Mouse (Mus musculus): Measurements from ENCODE around the gene Cnksr1.
"Not testable (repeated sequence)": the region's sequence is repeated elsewhere in the genome, so short reads cannot be mapped to it uniquely, and the experiment has no call there.

The Cnksr1 gene

DNA sequence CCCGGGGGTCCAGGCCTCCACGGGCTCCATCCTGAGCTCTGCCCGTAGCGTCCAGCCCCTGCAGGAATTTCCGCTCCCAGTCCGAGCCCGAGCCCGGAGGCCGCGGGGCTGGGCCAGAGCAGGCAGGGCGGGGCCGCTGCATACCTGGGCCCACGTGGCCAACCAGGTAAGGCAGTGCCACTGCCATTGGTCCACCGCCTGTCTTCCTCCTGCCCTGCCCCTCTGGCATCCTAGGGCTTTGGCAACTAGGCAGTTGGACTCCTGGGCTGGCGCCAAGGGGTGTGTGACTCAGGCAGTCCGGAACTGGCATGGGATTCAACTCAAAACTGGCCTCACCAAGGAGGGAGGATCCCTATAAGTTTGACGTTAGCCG lies at the start of gene Cnksr1:
Cnksr1 (minus strand) TSS at position 121 of the 373 bp plus-strand sequence.
- DNase-seq: no peak

- DNase-seq: no peak
These were observed 49.4 kb upstream of the Cnksr1 start, which contains the start of gene Pdik1l for GRCm38 (mm10) chr4:134287575-134288025. TSS of gene Pdik1l (minus strand) at chr4:134287895.

GRCm38 (mm10) chr4:134287168-134287564 lies 49.0 kb upstream of the Cnksr1 start:
- peak; percentile 98 for DNase-seq

- no peak for DNase-seq
These were observed 48.3 kb upstream of the Cnksr1 start for GRCm38 (mm10) chr4:134286226-134287167.

GRCm38 (mm10) chr4:134284942-134285341 lies 46.7 kb upstream of the Cnksr1 start:
- no peak for DNase-seq

GRCm38 (mm10) chr4:134273417-134274345 lies 35.5 kb upstream of the Cnksr1 start:
- DNase-seq: no peak

DNA sequence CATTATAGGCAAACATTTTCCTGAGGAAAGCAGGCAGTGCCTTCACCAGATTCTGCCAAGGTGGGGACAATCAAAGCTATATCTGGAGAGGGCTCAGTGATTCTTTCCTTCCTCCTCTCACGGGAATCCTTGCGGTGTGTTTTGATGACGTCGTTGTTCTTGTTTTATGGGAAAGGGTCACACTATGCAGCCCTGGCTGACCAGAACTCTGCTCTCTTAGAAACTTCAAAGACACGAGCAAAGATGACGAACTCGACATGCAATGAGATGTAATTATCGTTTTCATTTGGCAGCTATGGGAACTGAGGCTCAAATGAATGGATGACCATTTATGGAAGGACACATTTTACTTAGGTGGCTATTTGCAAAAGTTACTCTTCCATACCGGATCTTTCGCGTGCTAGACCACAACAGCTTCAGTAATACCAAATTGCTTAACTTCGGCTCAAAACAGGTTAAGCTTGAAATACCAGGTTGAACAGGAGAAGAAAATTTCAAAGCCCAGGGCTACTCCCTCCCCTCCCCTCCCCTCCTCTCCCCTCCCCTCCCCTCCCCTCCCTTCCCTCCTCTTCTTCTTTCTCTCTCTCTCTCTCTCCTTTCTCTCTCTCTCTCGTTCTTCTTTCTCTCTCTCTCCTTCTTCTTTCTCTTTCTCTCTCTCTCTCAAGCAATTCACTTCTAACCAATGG lies 34.7 kb upstream of the Cnksr1 start:
- no peak for DNase-seq

GRCm38 (mm10) chr4:134271979-134272378 lies 33.8 kb upstream of the Cnksr1 start:
- no peak for DNase-seq

DNA sequence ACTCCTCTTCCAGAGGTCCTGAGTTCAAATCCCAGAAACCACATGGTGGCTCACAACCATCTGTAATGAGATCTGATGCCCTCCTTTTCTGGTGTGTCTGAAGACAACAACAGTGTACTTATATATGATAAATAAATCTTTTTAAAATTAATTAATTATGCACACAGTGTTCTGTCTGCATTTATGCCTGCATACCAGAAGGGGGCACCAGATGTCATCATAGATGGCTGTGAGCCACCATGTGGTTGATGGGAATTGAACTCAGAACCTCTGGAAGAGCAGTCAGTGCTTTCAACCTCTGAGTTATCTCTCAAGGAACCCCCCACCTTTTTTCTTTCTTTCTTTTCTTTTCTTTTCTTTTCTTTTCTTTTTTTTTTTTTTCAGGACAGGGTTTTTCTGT lies 31.4 kb upstream of the Cnksr1 start:
- not testable (repeated sequence) for DNase-seq

DNA sequence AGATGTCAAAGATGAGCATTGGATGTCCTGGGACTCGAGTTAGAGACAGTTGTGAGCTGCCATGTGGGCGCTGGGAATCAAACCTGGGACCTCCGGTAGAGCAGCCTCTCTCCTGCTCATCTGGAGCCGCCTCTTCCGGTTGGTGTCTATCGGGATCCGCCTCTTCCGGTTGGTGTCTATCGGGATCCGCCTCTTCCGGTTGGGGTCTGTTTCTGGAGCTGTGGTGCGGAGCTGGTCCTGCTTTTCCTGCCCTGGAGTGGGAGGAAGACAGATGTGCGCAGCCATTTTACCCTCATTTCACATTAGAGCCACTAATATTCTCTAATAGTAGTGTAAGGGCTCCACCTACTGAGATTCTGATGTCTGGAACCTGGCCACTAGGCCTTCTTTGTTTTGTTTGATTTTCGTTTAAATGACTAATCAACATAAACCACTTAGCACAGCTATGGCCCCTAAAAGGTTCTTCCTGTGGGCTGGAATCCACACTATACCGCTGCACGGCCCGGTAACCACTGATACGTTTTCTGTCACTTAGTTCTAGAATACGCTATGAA lies 30.0 kb upstream of the Cnksr1 start:
- DNase-seq: no peak

- DNase-seq: no peak
These were observed 27.8 kb upstream of the Cnksr1 start for GRCm38 (mm10) chr4:134265860-134266585.

DNA sequence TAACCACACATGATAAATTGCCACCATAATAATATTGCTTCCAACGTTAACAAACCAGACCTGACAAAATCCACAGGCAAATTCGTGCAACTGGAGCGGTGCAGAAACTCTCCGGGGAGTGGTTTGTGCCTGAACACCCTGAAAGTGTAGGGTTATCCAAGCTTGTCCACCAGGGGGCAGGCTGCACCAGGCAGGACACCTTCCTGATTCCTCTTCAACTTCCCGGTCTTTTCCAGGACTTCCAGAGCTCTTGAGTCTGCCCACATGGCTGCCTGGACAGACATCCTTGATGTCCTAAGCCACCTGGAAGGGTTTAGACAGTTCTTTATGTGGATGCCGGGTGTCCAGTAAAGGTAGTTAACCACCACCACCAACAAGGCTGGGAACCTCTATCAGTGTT lies 25.0 kb upstream of the Cnksr1 start:
- no peak for DNase-seq

DNA sequence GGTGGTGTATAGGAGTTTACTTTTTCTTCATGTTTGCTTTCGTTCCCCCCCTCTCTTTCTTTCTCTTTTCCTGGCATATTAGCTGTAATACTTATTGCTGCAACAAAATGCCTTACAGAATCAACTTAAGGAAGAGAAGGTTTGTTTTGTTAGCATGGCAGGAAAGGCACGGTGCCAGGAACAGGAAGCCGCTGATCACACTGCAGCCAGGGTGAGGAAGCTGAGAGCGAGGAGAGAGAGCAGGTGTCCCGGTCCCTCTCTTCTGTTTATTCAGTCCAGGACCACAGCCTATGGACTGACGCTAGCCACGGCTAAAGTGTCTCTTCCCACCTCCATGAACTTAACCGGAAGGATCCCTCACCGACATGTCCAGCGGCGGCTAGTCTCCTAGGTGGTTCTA lies 20.2 kb upstream of the Cnksr1 start:
- DNase-seq: no peak

GRCm38 (mm10) chr4:134257198-134258009 lies 19.2 kb upstream of the Cnksr1 start:
- DNase-seq: no peak

GRCm38 (mm10) chr4:134256407-134257197 lies 18.4 kb upstream of the Cnksr1 start:
- no peak for DNase-seq

DNA sequence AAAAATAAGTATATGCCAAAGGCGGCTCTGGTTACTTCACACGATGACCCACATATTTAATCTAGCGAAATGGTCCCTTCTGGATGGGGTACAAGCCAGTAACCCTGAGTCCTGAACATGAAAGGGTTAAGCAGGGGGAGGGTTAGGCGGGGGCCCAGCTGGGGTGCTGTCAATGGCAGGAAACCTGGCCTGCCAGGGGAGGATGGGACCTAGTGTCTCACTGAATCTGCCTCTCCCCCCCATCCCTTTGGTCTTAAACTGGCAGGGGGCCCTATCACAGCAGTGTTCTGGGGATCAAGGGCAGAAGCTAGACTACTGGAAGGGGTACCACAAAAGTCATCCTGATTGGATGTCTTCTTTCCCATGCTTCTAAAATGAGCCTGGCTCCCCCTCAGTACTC lies 17.7 kb upstream of the Cnksr1 start:
- no peak for DNase-seq

DNA sequence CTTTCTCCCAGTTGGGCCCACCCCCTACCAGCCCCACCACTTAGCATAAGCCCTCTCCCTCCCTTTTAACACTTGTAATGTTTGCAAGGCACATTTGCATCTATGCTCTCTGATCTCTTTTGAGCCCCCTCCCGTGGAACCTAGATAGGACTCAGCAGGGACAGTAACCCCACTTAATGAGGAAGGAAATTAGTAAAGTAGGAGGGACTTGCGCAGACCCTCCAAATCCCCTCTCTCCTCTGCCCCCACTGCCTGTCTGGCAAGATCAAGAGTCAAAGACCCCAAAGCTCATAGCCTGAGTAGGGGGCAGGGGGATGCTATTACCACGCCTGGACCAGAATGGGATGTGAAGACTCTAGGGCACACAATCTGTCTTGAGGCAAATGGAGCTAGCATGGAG lies 16.6 kb upstream of the Cnksr1 start:
- no peak for DNase-seq

DNA sequence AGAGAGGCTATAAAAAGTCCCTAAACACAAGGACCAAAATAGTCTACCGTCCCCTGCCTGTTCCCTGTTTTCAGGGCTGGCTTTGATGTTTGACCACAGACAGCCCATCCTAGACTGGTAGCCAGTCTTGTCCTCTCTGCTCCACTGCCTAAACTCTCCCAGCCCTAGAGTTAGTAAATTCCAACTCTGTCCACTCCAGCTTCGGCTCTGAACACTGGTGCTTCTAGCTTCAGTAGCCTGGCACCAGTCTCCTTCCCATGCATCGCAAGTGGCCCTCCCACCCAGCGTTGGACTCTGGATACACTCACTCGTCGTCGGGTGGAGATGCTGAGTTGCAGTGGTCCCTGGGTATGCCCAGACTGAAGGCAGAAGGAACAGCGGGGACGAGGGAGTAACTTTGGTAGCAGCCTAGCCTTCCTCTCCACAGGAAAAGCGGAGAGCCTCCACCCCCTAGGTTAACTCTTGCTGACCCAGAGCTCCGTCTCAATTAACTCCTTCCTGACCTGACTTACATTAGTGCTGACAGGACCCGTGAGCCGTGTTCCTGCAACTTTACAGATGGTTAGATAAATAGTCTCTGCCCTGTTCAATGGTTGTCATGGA lies 15.6 kb upstream of the Cnksr1 start, which contains the start of gene Grrp1:
Grrp1 (minus strand) TSS at position 385 of the 603 bp plus-strand sequence.
- no peak for DNase-seq

GRCm38 (mm10) chr4:134252911-134253721 lies 14.9 kb upstream of the Cnksr1 start:
- no peak for DNase-seq
